Mouse (Mus musculus): ENCODE data around the gene Cd2bp2. TPM values are rescaled to one million over a fixed set of nuclear protein-coding genes. Genes with fewer than 3 reads are reported as not detected.

The Cd2bp2 gene
- total and polyA plus RNA-seq, 2 experiments from 2014 or later = 57.0 to 75.0 TPM

GRCm38 (mm10) chr7:127208295-127208552, 12.4 kb upstream of the Cd2bp2 start, which contains the start of gene Tbc1d10b:
TSS of gene Tbc1d10b (minus strand) at chr7:127208468.
- ATAC-seq (no peak; the same call in 1 of the 2 replicates), DNase-seq (ENCODE audit: low spot score) (no peak)
- Histone ChIP-seq H3K36me3 (ENCODE audit: insufficient read depth, low read length) (no peaks in the 10 kb centered on the region), H3K4me1 (ENCODE audit: insufficient read depth, low read length) (peaks cover 7% of the 10 kb centered on the region), H3K27ac (peak within 1 kb of the TSS; percentile 84), H3K4me3 (ENCODE audit: low read length) (peak within 1 kb of the TSS; percentile 76), H3K9ac (replicated peaks; ENCODE audit: low read length) (peak within 1 kb of the TSS; percentile 81), H3K27me3 (ENCODE audit: insufficient read depth, low read length) (no peaks in the 10 kb centered on the region), H3K9me3 (ENCODE audit: low read length) (no peaks in the 10 kb centered on the region), H3K4me2 (ENCODE audit: low read depth, low read length) (peak within 1 kb of the TSS; percentile 98)
- under 1% methylated on average over 43 of the region's 44 CpGs for WGBS
- TF ChIP-seq CTCF (IDR thresholded peaks at IDR 0.05; ENCODE audit: low read depth) = no peak

DNA sequence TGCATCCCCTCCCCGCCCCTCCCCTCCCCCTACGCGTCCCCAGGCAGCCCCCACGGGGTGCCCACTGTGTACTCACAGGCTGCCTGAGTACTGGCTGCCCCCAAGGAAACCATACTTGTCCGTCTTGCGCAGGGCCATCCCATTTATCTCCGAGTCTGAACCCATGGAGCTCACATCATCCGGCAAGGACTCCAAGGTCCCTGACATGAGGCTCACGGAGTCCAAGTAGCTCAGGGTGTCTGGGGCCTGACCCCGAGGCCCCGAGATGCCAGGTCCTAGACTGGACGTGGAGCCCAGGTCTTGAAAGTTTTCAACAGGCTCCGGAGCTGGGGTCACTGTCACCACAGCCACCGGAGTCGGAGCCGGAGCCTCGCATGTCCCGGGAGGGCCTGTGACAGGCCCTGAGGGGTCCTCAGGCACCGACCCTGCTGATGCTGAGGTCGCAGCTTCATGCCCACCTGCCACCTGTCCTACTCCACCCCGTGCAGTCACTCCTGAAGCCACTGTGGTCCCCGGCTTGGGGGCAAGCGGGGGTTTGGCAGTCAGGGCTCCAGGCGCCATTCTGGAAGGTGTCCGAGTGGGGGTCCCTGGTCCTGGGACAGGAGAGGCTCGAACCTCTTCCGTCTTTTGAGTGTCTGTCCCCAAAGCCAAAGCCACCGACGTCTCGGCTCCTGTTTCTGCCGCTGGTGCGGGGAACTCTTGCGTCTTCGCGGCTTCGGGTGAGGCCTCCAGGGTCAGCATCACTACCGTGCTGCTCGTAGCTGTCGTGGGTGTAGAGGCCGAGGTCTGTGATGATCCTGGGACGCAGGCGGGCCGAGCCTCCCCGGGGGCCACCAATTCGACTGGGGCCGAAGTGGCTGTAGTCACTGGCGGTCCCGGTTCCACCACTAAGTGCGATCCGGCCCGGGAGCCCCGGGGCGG, 11.8 kb upstream of the Cd2bp2 start:
- Histone ChIP-seq H3K9ac (replicated peaks; ENCODE audit: low read length) (peak overlapping the region; percentile 81), H3K4me1 (ENCODE audit: insufficient read depth, low read length) (peaks cover 7% of the 10 kb centered on the region), H3K4me2 (ENCODE audit: low read depth, low read length) (peak overlapping the region; percentile 98), H3K9me3 (ENCODE audit: low read length) (no peaks in the 10 kb centered on the region), H3K27me3 (ENCODE audit: insufficient read depth, low read length) (no peaks in the 10 kb centered on the region), H3K4me3 (ENCODE audit: low read length) (peak overlapping the region; percentile 76), H3K27ac (peak overlapping the region; percentile 84), H3K36me3 (ENCODE audit: insufficient read depth, low read length) (no peaks in the 10 kb centered on the region)
- DNase-seq (ENCODE audit: low spot score) = no peak
- no peak for TF ChIP-seq CTCF (IDR thresholded peaks at IDR 0.05; ENCODE audit: low read depth)
- under 1% methylated on average over 52 of the region's 53 CpGs for WGBS
- no peak for ATAC-seq

- no peak for TF ChIP-seq CTCF (IDR thresholded peaks at IDR 0.05; ENCODE audit: low read depth)
- DNase-seq (ENCODE audit: low spot score) (no peak), ATAC-seq (no peak)
- H3K4me1 ChIP-seq (ENCODE audit: insufficient read depth, low read length) = peaks cover 7% of the 10 kb centered on the region
- 61% methylated on average over 2 of the region's 2 CpGs for WGBS
- no peaks in the 10 kb centered on the region for H3K36me3 ChIP-seq (ENCODE audit: insufficient read depth, low read length)
- H3K9ac ChIP-seq (replicated peaks; ENCODE audit: low read length) = peak overlapping the region; percentile 81
- H3K4me2 ChIP-seq (ENCODE audit: low read depth, low read length) = peak overlapping the region; percentile 98
- peak overlapping the region; percentile 76 for H3K4me3 ChIP-seq (ENCODE audit: low read length)
- H3K27ac ChIP-seq = no peak overlapping the region
- no peaks in the 10 kb centered on the region for H3K27me3 ChIP-seq (ENCODE audit: insufficient read depth, low read length)
- no peaks in the 10 kb centered on the region for H3K9me3 ChIP-seq (ENCODE audit: low read length)
Observed at GRCm38 (mm10) chr7:127206606-127207005, 10.8 kb upstream of the Cd2bp2 start.

GRCm38 (mm10) chr7:127196484-127196883, 634 bp upstream of the Cd2bp2 start:
- peaks cover 17% of the 10 kb centered on the region for H3K4me1 ChIP-seq (ENCODE audit: insufficient read depth, low read length)
- no peak for ATAC-seq
- peak overlapping the region; percentile 73 for H3K27ac ChIP-seq
- DNase-seq (ENCODE audit: low spot score) = no peak
- H3K9me3 ChIP-seq (ENCODE audit: low read length) = no peaks in the 10 kb centered on the region
- peaks cover 44% of the 10 kb centered on the region for H3K36me3 ChIP-seq (ENCODE audit: insufficient read depth, low read length)
- H3K4me3 ChIP-seq (ENCODE audit: low read length) = peak overlapping the region; percentile 62
- no peak for TF ChIP-seq CTCF (IDR thresholded peaks at IDR 0.05; ENCODE audit: low read depth)
- peak overlapping the region; percentile 68 for H3K4me2 ChIP-seq (ENCODE audit: low read depth, low read length)
- peak overlapping the region; percentile 74 for H3K9ac ChIP-seq (replicated peaks; ENCODE audit: low read length)
- H3K27me3 ChIP-seq (ENCODE audit: insufficient read depth, low read length) = no peaks in the 10 kb centered on the region
- 57% methylated on average over 11 of the region's 11 CpGs for WGBS

- DNase-seq (ENCODE audit: low spot score) (no peak), ATAC-seq (no peak)
- Histone ChIP-seq H3K27ac (peak overlapping the region; percentile 82; the same call in 1 of the 2 replicates), H3K4me2 (ENCODE audit: low read depth, low read length) (peak overlapping the region; percentile 68), H3K9ac (replicated peaks; ENCODE audit: low read length) (peak overlapping the region; percentile 74), H3K36me3 (ENCODE audit: insufficient read depth, low read length) (peaks cover 33% of the 10 kb centered on the region), H3K4me1 (ENCODE audit: insufficient read depth, low read length) (peaks cover 17% of the 10 kb centered on the region), H3K9me3 (ENCODE audit: low read length) (no peaks in the 10 kb centered on the region), H3K4me3 (ENCODE audit: low read length) (peak overlapping the region; percentile 62), H3K27me3 (ENCODE audit: insufficient read depth, low read length) (no peaks in the 10 kb centered on the region)
- 85% methylated on average over 7 of the region's 7 CpGs for WGBS
- no peak for TF ChIP-seq CTCF (IDR thresholded peaks at IDR 0.05; ENCODE audit: low read depth)
Observed at GRCm38 (mm10) chr7:127194633-127195029, 1.2 kb downstream of the Cd2bp2 start.

DNA sequence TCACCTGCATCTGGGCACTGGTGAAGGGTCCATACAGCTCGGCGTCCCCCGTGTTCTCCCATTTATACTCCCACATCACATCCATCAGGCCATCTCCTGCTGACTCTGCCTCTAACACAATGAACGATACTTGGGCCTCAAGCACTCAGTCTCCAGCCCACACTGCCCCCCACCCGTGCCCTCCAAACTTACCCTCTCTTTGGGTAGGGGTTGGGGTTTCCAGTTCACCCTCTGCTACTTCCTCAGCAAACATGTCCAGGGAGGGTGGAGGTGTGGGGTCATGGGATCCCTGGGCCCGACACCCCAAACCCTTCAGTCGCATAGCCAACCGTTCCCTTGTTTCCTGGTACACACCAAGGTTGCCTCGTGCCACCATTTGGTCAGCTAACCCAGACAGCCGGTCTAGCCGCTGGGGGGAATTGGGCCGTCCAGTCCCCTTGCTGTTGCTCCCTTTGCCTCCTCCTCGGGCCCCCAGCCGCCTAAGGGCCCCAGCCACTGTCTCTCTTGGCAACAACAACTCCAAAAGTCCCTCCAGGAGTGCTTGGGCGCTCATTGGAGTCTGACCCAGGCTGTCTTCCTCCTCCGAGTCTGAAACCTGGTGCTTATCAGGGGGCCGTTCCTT, 1.7 kb downstream of the Cd2bp2 start:
- WGBS = 89% methylated on average over 17 of the region's 17 CpGs
- Histone ChIP-seq H3K9me3 (ENCODE audit: low read length) (no peaks in the 10 kb centered on the region), H3K27ac (no peak overlapping the region), H3K27me3 (ENCODE audit: insufficient read depth, low read length) (no peaks in the 10 kb centered on the region), H3K9ac (replicated peaks; ENCODE audit: low read length) (0 out of 2 replicates have a peak overlapping the region, but pooled peaks have one; percentile 74), H3K36me3 (ENCODE audit: insufficient read depth, low read length) (peaks cover 27% of the 10 kb centered on the region), H3K4me2 (ENCODE audit: low read depth, low read length) (peak overlapping the region; percentile 68), H3K4me1 (ENCODE audit: insufficient read depth, low read length) (peaks cover 17% of the 10 kb centered on the region), H3K4me3 (ENCODE audit: low read length) (no peak overlapping the region)
- DNase-seq (ENCODE audit: low spot score) = no peak
- no peak for TF ChIP-seq CTCF (IDR thresholded peaks at IDR 0.05; ENCODE audit: low read depth)
- no peak for ATAC-seq

All from hindbrain, postnatal 0 days (tissue).